Mouse (Mus musculus): ENCODE results near the gene Deup1. TPM values are rescaled to one million over a fixed set of nuclear protein-coding genes. Genes with fewer than 3 reads are reported as not detected.

Gene Deup1
- polyA plus RNA-seq, 1 experiment from 2014 or later = 0.33 TPM

DNA sequence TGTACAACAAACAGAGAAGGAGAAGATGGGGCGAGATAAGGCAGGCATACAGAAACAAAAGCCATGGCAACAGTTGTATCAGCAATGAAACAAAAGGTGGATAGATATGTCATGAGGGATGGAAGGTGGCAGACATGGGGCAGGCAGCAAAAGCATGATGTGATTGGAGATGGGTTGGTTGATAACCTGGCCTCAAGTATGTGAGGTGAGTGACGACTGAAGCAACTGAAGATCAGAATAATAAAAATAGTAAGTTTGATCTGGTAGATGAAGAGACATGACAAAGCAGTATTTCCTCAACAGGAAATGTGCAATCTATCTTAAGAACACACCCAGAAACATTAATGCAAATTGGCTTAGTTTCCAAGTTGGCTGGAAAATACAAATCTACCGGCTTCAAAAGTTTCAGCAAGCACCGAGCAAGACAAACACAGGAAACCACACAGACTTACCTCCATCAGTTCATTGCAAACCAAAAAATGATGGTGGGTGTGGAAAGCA is 77.2 kb downstream of the Deup1 start:
- H3K27me3 ChIP-seq = no peaks in the 10 kb centered on the region
- H3K4me1 ChIP-seq = no peaks in the 10 kb centered on the region
- WGBS = 83% methylated on average over 4 of the region's 4 CpGs
- no peaks in the 10 kb centered on the region for H3K9me3 ChIP-seq
- no peak for ATAC-seq (ENCODE audit: insufficient number of reproducible peaks, low FRiP score, low TSS enrichment, low read depth)
- no peak overlapping the region for H3K27ac ChIP-seq
- no peak overlapping the region for H3K4me2 ChIP-seq
- 0 out of 2 replicates have a peak, but pooled peaks cover 2% of the 10 kb centered on the region for H3K36me3 ChIP-seq
- H3K9ac ChIP-seq = no peak overlapping the region
- H3K4me3 ChIP-seq = no peak overlapping the region

DNA sequence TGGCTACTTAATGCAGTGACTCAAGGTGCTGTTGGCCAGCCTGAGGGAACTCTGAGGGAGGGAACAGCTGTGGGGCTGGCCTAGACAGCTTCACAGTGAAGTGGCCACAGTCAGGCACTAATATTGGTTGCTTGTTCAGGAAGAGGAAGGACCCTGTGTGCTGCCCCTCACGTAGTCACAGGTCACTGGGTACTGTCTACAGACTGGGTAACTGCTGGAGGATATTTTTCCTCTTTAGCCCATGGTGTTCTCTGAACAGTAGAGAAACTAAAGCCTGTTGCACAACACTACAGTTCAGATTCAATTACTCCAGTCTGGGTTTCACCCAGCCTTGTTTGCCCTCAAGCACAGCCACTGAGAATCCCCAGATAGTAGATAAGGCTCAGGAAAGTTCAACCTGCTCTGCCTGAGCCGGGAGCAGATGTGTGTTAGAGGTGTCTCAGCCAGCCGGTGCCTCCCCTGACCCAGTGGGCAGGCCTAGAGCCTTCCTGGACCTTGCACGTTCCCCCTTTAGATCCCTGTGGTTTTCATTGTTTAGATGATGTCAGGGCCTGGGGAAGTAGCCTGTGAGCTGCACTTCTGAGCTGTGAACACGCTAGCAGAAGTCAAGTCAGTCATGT is 85.9 kb downstream of the Deup1 start:
- Histone ChIP-seq H3K27me3 (no peaks in the 10 kb centered on the region), H3K4me3 (no peak overlapping the region), H3K9me3 (no peaks in the 10 kb centered on the region), H3K4me1 (no peaks in the 10 kb centered on the region), H3K27ac (no peak overlapping the region; the same call in 1 of the 2 replicates), H3K4me2 (no peak overlapping the region), H3K9ac (no peak overlapping the region), H3K36me3 (peaks cover 14% of the 10 kb centered on the region; the same call in 1 of the 2 replicates)
- ATAC-seq (ENCODE audit: insufficient number of reproducible peaks, low FRiP score, low TSS enrichment, low read depth) = no peak
- 78% methylated on average over 5 of the region's 5 CpGs for WGBS

- Histone ChIP-seq H3K4me2 (no peak overlapping the region), H3K9me3 (no peaks in the 10 kb centered on the region), H3K36me3 (0 out of 2 replicates have a peak, but pooled peaks cover 4% of the 10 kb centered on the region), H3K27me3 (no peaks in the 10 kb centered on the region), H3K9ac (no peak overlapping the region), H3K4me1 (peaks cover 9% of the 10 kb centered on the region; the same call in 1 of the 2 replicates), H3K4me3 (no peak overlapping the region), H3K27ac (no peak overlapping the region)
- no peak for ATAC-seq (ENCODE audit: insufficient number of reproducible peaks, low FRiP score, low TSS enrichment, low read depth)
- 85% methylated on average over 8 of the region's 8 CpGs for WGBS
Measured at GRCm38 (mm10) chr9:15538979-15539533, 88.7 kb downstream of the Deup1 start.

DNA sequence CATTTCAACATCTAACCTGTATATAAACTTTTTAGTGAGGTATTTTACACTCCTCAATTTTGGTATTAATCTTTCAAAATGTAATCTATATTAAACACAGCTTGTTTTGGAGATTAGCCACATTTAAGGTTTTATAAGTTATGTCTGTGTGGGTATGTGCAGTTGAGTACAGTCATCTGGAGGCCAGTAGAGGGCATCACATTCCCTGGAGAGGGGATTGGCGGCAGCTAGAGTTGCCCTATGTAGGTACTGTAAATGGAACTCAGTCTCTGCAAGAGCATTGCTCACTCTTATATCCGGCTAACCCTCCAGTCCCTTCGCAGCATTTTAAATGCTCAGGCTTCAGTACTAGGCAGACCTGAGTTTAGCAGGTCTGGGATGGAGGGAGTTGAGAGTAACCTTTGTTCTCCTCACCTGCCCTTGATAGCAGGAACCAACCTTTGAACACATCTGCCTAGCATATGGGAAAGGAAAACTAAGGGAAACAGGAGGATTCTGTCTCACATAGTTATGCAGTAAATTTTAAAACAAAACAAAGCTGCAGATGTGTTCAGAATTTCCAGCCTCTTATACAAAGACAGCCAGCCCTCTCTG is 90.2 kb downstream of the Deup1 start:
- peaks cover 11% of the 10 kb centered on the region; the same call in 1 of the 2 replicates for H3K4me1 ChIP-seq

GRCm38 (mm10) chr9:15536861-15537426 is 90.8 kb downstream of the Deup1 start:
- H3K9ac ChIP-seq = no peak overlapping the region
- ATAC-seq (ENCODE audit: insufficient number of reproducible peaks, low FRiP score, low TSS enrichment, low read depth) = no peak
- no peak overlapping the region for H3K4me2 ChIP-seq
- H3K27ac ChIP-seq = no peak overlapping the region
- 0 out of 2 replicates have a peak, but pooled peaks cover 2% of the 10 kb centered on the region for H3K36me3 ChIP-seq
- no peak overlapping the region for H3K4me3 ChIP-seq
- WGBS = 87% methylated on average over 5 of the region's 5 CpGs
- H3K4me1 ChIP-seq = peaks cover 11% of the 10 kb centered on the region; the same call in 1 of the 2 replicates
- H3K9me3 ChIP-seq = no peaks in the 10 kb centered on the region
- no peaks in the 10 kb centered on the region for H3K27me3 ChIP-seq

More for the DNA sequence above, 90.2 kb downstream of the Deup1 start:
- H3K9me3 ChIP-seq = no peaks in the 10 kb centered on the region
- no peak overlapping the region for H3K4me2 ChIP-seq
- H3K36me3 ChIP-seq = 0 out of 2 replicates have a peak, but pooled peaks cover 2% of the 10 kb centered on the region
- H3K9ac ChIP-seq = no peak overlapping the region
- 83% methylated on average over 3 of the region's 3 CpGs for WGBS
- no peak for ATAC-seq (ENCODE audit: insufficient number of reproducible peaks, low FRiP score, low TSS enrichment, low read depth)
- no peaks in the 10 kb centered on the region for H3K27me3 ChIP-seq
- no peak overlapping the region for H3K27ac ChIP-seq
- H3K4me3 ChIP-seq = no peak overlapping the region

DNA sequence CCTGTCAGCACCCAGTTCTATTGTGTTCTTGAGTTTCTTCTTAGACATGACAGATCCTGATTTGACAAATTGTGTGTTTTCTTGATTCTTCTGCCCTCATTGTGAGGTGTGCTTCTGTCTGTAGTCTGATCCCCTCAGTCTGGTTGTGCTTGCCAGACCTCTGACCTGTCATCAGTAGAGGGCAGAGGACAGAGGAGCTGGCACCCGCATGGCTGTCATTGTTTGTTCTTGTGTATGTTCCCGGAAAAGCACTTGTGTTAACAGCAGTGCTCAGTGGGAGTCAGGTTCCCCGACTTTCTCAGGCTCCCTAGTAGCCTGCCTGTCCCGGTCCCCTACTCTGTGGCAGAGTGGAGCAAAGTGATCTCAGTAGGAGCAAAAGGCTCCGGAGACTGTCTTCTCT is 92.3 kb downstream of the Deup1 start:
- no peak for ATAC-seq (ENCODE audit: insufficient number of reproducible peaks, low FRiP score, low TSS enrichment, low read depth)
- H3K4me3 ChIP-seq = no peak overlapping the region
- H3K9me3 ChIP-seq = no peaks in the 10 kb centered on the region
- no peaks in the 10 kb centered on the region for H3K27me3 ChIP-seq
- H3K36me3 ChIP-seq = 0 out of 2 replicates have a peak, but pooled peaks cover 2% of the 10 kb centered on the region
- peaks cover 11% of the 10 kb centered on the region; the same call in 1 of the 2 replicates for H3K4me1 ChIP-seq
- no peak overlapping the region for H3K9ac ChIP-seq
- no peak overlapping the region for H3K4me2 ChIP-seq
- no peak overlapping the region for H3K27ac ChIP-seq
- WGBS = 65% methylated on average over 5 of the region's 5 CpGs

GRCm38 (mm10) chr9:15534110-15534509 is 93.6 kb downstream of the Deup1 start:
- Histone ChIP-seq H3K27ac (no peak overlapping the region), H3K9ac (no peak overlapping the region), H3K4me3 (no peak overlapping the region), H3K4me2 (no peak overlapping the region), H3K36me3 (no peaks in the 10 kb centered on the region), H3K9me3 (no peaks in the 10 kb centered on the region), H3K4me1 (peaks cover 20% of the 10 kb centered on the region; the same call in 1 of the 2 replicates), H3K27me3 (no peaks in the 10 kb centered on the region)
- no peak for ATAC-seq (ENCODE audit: insufficient number of reproducible peaks, low FRiP score, low TSS enrichment, low read depth)
- WGBS = 83% methylated on average over 2 of the region's 2 CpGs

DNA sequence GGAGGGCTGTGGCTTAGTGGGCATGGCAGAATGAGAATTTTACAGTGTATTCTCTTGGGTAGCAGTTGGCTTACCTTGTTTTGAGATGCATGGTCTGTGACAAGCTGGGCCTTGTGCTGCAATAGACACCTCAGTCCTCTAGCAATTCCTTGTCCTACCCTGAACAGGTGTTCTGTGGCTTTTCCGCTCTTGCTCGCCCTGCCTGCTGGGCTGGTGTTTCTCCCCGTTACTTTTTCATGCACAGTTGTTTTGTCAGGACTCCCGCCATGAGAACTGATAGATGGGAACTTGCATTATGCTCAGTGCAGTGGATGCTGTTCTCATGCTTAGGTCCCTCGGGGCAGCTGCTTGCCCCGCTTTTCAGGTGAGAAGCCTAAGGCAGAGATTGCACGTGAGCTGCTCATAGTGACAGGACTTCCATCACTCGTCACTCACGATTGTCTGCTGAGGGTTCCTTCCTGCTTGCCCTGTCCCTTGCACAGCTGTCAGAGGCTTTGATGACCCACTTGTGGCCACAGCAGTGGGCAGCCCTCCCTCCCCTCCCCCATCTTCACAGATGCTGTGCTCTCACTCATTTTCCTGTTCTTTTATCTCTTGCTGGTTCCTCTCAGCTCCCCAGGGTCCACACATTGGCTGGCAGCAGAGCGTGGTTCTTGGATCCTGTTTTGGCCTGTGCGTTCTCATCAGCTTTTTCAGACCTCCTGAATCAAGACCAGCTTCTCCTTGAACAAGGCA is 94.2 kb downstream of the Deup1 start:
- no peak for ATAC-seq (ENCODE audit: insufficient number of reproducible peaks, low FRiP score, low TSS enrichment, low read depth)
- H3K9me3 ChIP-seq = no peaks in the 10 kb centered on the region
- no peak overlapping the region for H3K4me3 ChIP-seq
- H3K4me2 ChIP-seq = no peak overlapping the region
- H3K27me3 ChIP-seq = no peaks in the 10 kb centered on the region
- no peak overlapping the region for H3K9ac ChIP-seq
- WGBS = 60% methylated on average over 11 of the region's 11 CpGs
- H3K27ac ChIP-seq = no peak overlapping the region
- H3K4me1 ChIP-seq = peaks cover 24% of the 10 kb centered on the region; the same call in 1 of the 2 replicates
- no peaks in the 10 kb centered on the region for H3K36me3 ChIP-seq

DNA sequence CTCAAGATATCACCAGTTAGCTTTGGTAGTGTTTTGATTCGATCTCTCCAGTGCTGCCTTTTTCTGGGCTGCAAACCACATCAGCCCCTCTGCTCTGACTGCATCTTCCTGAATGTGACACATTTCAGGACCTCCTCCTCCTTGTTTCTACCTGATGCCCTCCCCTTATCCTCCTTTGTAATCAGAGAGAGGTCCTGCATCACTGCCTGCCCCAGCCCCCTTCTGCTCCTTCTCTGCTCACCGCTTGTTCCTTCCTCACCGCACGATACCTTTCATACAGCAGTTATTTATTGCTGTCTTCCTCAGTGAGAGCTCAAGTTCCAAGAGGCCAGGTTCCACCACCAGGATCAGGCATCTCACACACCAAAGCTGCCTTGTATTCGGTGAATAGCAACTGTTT is 96.5 kb downstream of the Deup1 start:
- H3K4me1 ChIP-seq = peaks cover 24% of the 10 kb centered on the region; the same call in 1 of the 2 replicates
- H3K9ac ChIP-seq = no peak overlapping the region
- WGBS = 57% methylated on average over 5 of the region's 5 CpGs
- no peak overlapping the region for H3K27ac ChIP-seq
- no peak overlapping the region for H3K4me2 ChIP-seq
- ATAC-seq (ENCODE audit: insufficient number of reproducible peaks, low FRiP score, low TSS enrichment, low read depth) = no peak
- no peaks in the 10 kb centered on the region for H3K27me3 ChIP-seq
- no peak overlapping the region for H3K4me3 ChIP-seq
- H3K9me3 ChIP-seq = no peaks in the 10 kb centered on the region
- H3K36me3 ChIP-seq = no peaks in the 10 kb centered on the region

DNA sequence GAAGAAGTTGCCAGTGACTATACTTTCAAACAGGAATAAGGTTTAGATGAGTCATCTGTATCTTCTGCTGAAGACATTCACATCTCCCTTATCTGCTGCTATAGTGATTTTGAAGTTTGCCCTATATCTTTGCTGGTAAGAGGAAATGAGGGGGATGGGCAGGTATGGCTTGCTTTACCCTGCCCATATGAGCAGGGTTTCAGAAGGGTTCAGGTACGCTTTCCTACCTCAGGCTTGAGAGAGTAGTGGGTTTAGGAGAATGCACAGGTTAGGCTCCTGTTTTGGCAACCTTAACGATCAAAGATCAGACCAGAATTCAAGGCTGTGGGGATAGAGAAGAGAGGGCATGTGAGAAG is 97.8 kb downstream of the Deup1 start:
- H3K9me3 ChIP-seq = no peaks in the 10 kb centered on the region

DNA sequence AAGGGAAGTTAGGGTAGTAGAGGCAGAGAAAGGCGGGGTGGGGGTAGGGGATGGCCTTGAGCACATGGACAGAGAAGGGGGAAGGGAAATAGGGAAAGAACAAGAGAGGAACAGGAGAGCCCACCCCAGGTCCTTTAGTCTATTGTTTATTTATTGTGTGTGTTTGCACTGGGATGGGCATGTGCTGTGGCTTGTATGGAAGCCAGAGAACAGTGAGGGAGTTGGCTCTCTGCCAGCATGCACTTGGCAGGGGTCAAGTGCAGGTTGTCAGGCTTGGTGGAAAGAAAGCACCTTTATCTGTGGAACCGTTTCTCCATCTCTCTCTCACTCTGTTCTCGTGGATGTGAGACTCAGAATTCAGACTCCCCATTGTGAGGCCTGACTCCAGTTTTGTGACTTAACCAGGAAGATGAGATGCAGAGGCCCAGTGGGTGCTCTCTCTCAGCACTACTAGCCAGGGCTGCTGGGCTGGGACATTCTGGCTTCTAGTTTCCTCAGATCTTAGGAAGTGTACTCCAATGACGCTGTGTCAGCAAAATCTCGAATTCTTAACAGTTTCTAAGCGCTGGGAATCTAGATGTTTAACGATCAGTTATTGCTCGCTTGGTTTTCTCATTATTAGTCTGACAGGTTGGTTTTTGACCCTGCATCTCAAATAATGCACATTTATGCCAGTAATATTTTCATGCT is 98.3 kb downstream of the Deup1 start:
- 48% methylated on average over 8 of the region's 8 CpGs for WGBS
- no peaks in the 10 kb centered on the region for H3K36me3 ChIP-seq
- no peak overlapping the region for H3K4me2 ChIP-seq
- ATAC-seq (ENCODE audit: insufficient number of reproducible peaks, low FRiP score, low TSS enrichment, low read depth) = no peak
- H3K9me3 ChIP-seq = no peaks in the 10 kb centered on the region
- H3K4me3 ChIP-seq = no peak overlapping the region
- no peak overlapping the region for H3K9ac ChIP-seq
- peaks cover 28% of the 10 kb centered on the region for H3K4me1 ChIP-seq
- no peaks in the 10 kb centered on the region for H3K27me3 ChIP-seq
- H3K27ac ChIP-seq = no peak overlapping the region

More for the DNA sequence above, 97.8 kb downstream of the Deup1 start:
- H3K4me3 ChIP-seq = no peak overlapping the region
- no peak overlapping the region for H3K4me2 ChIP-seq
- no peak overlapping the region for H3K9ac ChIP-seq
- no peak for ATAC-seq (ENCODE audit: insufficient number of reproducible peaks, low FRiP score, low TSS enrichment, low read depth)
- WGBS = 87% methylated on average over 2 of the region's 2 CpGs
- H3K27ac ChIP-seq = no peak overlapping the region
- H3K4me1 ChIP-seq = peaks cover 32% of the 10 kb centered on the region
- no peaks in the 10 kb centered on the region for H3K36me3 ChIP-seq
- H3K27me3 ChIP-seq = no peaks in the 10 kb centered on the region

All from limb, embryonic 15.5 days (tissue).